Mouse (Mus musculus): ENCODE results near the gene Tmem121b. TPM values are rescaled to one million over a fixed set of nuclear protein-coding genes. Genes with fewer than 3 reads are reported as not detected.

The Tmem121b gene
- polyA plus RNA-seq, 1 experiment: not detected

- Histone ChIP-seq H3K27me3 (ENCODE audit: control insufficient read depth) (peaks cover 8% of the 10 kb centered on the region), H3K9me3 (ENCODE audit: control insufficient read depth, low read length) (no peaks in the 10 kb centered on the region), H3K4me1 (ENCODE audit: control insufficient read depth) (peaks cover 18% of the 10 kb centered on the region), H3K36me3 (ENCODE audit: control insufficient read depth) (no peaks in the 10 kb centered on the region), H3K4me3 (replicated peaks) (no peak overlapping the region)
- TF ChIP-seq GATA1 (IDR thresholded peaks at IDR 0.05; ENCODE audit: low read length) (no peak), TAL1 (IDR thresholded peaks at IDR 0.05; ENCODE audit: low read length) (no peak)
Measured at GRCm38 (mm10) chr6:120452384-120453102, 41.1 kb downstream of the Tmem121b start.

- H3K9me3 ChIP-seq (ENCODE audit: control insufficient read depth, low read length): no peaks in the 10 kb centered on the region
- no peaks in the 10 kb centered on the region; the same call in 1 of the 2 replicates for H3K36me3 ChIP-seq (ENCODE audit: control insufficient read depth)
- no peak overlapping the region for H3K4me3 ChIP-seq (replicated peaks)
- peaks cover 8% of the 10 kb centered on the region for H3K27me3 ChIP-seq (ENCODE audit: control insufficient read depth)
- peaks cover 18% of the 10 kb centered on the region for H3K4me1 ChIP-seq (ENCODE audit: control insufficient read depth)
- TF ChIP-seq TAL1 (IDR thresholded peaks at IDR 0.05; ENCODE audit: low read length): no peak
- no peak for TF ChIP-seq GATA1 (IDR thresholded peaks at IDR 0.05; ENCODE audit: low read length)
Measured at GRCm38 (mm10) chr6:120450208-120450607, 43.4 kb downstream of the Tmem121b start.

GRCm38 (mm10) chr6:120443363-120444355 lies 49.9 kb downstream of the Tmem121b start:
- H3K36me3 ChIP-seq (ENCODE audit: control insufficient read depth): peaks cover 55% of the 10 kb centered on the region
- H3K4me1 ChIP-seq (ENCODE audit: control insufficient read depth): no peaks in the 10 kb centered on the region
- no peak for TF ChIP-seq TAL1 (IDR thresholded peaks at IDR 0.05; ENCODE audit: low read length)
- no peak for TF ChIP-seq GATA1 (IDR thresholded peaks at IDR 0.05; ENCODE audit: low read length)
- H3K27me3 ChIP-seq (ENCODE audit: control insufficient read depth): no peaks in the 10 kb centered on the region
- no peak overlapping the region for H3K4me3 ChIP-seq (replicated peaks)
- H3K9me3 ChIP-seq (ENCODE audit: control insufficient read depth, low read length): no peaks in the 10 kb centered on the region

GRCm38 (mm10) chr6:120442171-120442749 lies 51.3 kb downstream of the Tmem121b start:
- Histone ChIP-seq H3K4me3 (replicated peaks) (no peak overlapping the region), H3K27me3 (ENCODE audit: control insufficient read depth) (no peaks in the 10 kb centered on the region), H3K9me3 (ENCODE audit: control insufficient read depth, low read length) (no peaks in the 10 kb centered on the region), H3K4me1 (ENCODE audit: control insufficient read depth) (no peaks in the 10 kb centered on the region), H3K36me3 (ENCODE audit: control insufficient read depth) (peaks cover 69% of the 10 kb centered on the region)
- TF ChIP-seq TAL1 (IDR thresholded peaks at IDR 0.05; ENCODE audit: low read length) (no peak), GATA1 (IDR thresholded peaks at IDR 0.05; ENCODE audit: low read length) (no peak)

Other genes with a start within 250 kb of the Tmem121b start
- not detected in 2 replicates for gene D330020A13Rik, start 199.4 kb downstream of the Tmem121b start, polyA plus RNA-seq (2012)
- gene B4galnt3, start 199.2 kb downstream of the Tmem121b start, polyA plus RNA-seq (2012): 0.05 and 0.07 TPM in 2 replicates
- 0.52 and 0.66 TPM in 2 replicates for gene Kdm5a, start 129.7 kb downstream of the Tmem121b start, polyA plus RNA-seq (2012)
- 0.93 and 0.95 TPM in 2 replicates for gene Ccdc77, start 129.4 kb downstream of the Tmem121b start, polyA plus RNA-seq (2012)
- gene Il17ra, start 30.6 kb downstream of the Tmem121b start, polyA plus RNA-seq (2012): 0.53 and 0.60 TPM in 2 replicates
- gene Hdhd5, start 37.5 kb upstream of the Tmem121b start, polyA plus RNA-seq (2012): 0.69 and 0.78 TPM in 2 replicates
- 1.5 and 1.9 TPM in 2 replicates for gene Cecr2, start 172.6 kb upstream of the Tmem121b start, polyA plus RNA-seq (2012)